Mouse (Mus musculus): ENCODE measurements around the gene Kcnmb3. TPM values are rescaled to one million over a fixed set of nuclear protein-coding genes. Genes with fewer than 3 reads are reported as not detected.
A peak's percentile ranks its signal among the peaks of the same experiment; 100 is the strongest.

Kcnmb3 gene
- polyA plus RNA-seq (2014; fragmentation: Nextera tagmentation; extraction: Ambion mirVana): 0.28 TPM in 1 of 2 replicates, not detected in the other

- WGBS: 78% methylated on average over 11 of the region's 11 CpGs
These were observed at the start of gene Kcnmb3 for GRCm38 (mm10) chr3:32492097-32493090. TSS of gene Kcnmb3 (minus strand) at chr3:32492231.

GRCm38 (mm10) chr3:32538091-32538490 is 46.1 kb upstream of the Kcnmb3 start:
- Histone ChIP-seq H3K36me3 (ENCODE audit: control insufficient read depth, insufficient read depth, low read length) (no peaks in the 10 kb centered on the region; the same call in 1 of the 2 replicates), H3K4me2 (ENCODE audit: low read depth, severe bottlenecking) (no peak overlapping the region), H3K27me3 (ENCODE audit: control insufficient read depth, insufficient read depth, low read length) (no peaks in the 10 kb centered on the region), H3K9me3 (ENCODE audit: control insufficient read depth, low read length) (no peaks in the 10 kb centered on the region), H3K9ac (ENCODE audit: low read length) (no peak overlapping the region), H3K4me3 (ENCODE audit: low read depth, low read length) (no peak overlapping the region), H3K27ac (replicated peaks; ENCODE audit: low read depth, low read length) (no peak overlapping the region), H3K4me1 (ENCODE audit: control insufficient read depth, insufficient read depth, low read length) (no peaks in the 10 kb centered on the region)
- DNase-seq (ENCODE audit: low spot score) (no peak), ATAC-seq (ENCODE audit: insufficient number of reproducible peaks, low FRiP score, low TSS enrichment, low read depth) (no peak)
- whole genome bisulfite sequencing: 89% methylated on average over 5 of the region's 5 CpGs

More at GRCm38 (mm10) chr3:32492097-32493090, at the start of gene Kcnmb3:
- Histone ChIP-seq H3K4me1 (ENCODE audit: control insufficient read depth, insufficient read depth, low read length) (0 out of 2 replicates have a peak, but pooled peaks cover 4% of the 10 kb centered on the region), H3K9ac (ENCODE audit: low read length) (no peak within 1 kb of the TSS), H3K9me3 (ENCODE audit: control insufficient read depth, low read length) (no peaks in the 10 kb centered on the region), H3K4me2 (ENCODE audit: low read depth, severe bottlenecking) (no peak within 1 kb of the TSS), H3K27ac (replicated peaks; ENCODE audit: low read depth, low read length) (no peak within 1 kb of the TSS), H3K27me3 (ENCODE audit: control insufficient read depth, insufficient read depth, low read length) (no peaks in the 10 kb centered on the region), H3K36me3 (ENCODE audit: control insufficient read depth, insufficient read depth, low read length) (no peaks in the 10 kb centered on the region), H3K4me3 (ENCODE audit: low read depth, low read length) (no peak within 1 kb of the TSS)
- DNase-seq (ENCODE audit: low spot score) (no peak), ATAC-seq (ENCODE audit: insufficient number of reproducible peaks, low FRiP score, low TSS enrichment, low read depth) (no peak)

GRCm38 (mm10) chr3:32537556-32537955 is 45.5 kb upstream of the Kcnmb3 start:
- Histone ChIP-seq H3K27ac (replicated peaks; ENCODE audit: low read depth, low read length) (no peak overlapping the region), H3K4me3 (ENCODE audit: low read depth, low read length) (no peak overlapping the region), H3K9me3 (ENCODE audit: control insufficient read depth, low read length) (no peaks in the 10 kb centered on the region), H3K4me2 (ENCODE audit: low read depth, severe bottlenecking) (no peak overlapping the region), H3K36me3 (ENCODE audit: control insufficient read depth, insufficient read depth, low read length) (no peaks in the 10 kb centered on the region; the same call in 1 of the 2 replicates), H3K27me3 (ENCODE audit: control insufficient read depth, insufficient read depth, low read length) (no peaks in the 10 kb centered on the region), H3K4me1 (ENCODE audit: control insufficient read depth, insufficient read depth, low read length) (no peaks in the 10 kb centered on the region), H3K9ac (ENCODE audit: low read length) (no peak overlapping the region)
- DNase-seq (ENCODE audit: low spot score) (no peak), ATAC-seq (ENCODE audit: insufficient number of reproducible peaks, low FRiP score, low TSS enrichment, low read depth) (no peak)
- WGBS: 88% methylated on average over 1 of the region's 1 CpGs

GRCm38 (mm10) chr3:32535692-32536091 is 43.7 kb upstream of the Kcnmb3 start:
- DNase-seq (ENCODE audit: low spot score) (no peak), ATAC-seq (ENCODE audit: insufficient number of reproducible peaks, low FRiP score, low TSS enrichment, low read depth) (no peak)
- no peaks in the 10 kb centered on the region for H3K9me3 ChIP-seq (ENCODE audit: control insufficient read depth, low read length)
- H3K36me3 ChIP-seq (ENCODE audit: control insufficient read depth, insufficient read depth, low read length): no peaks in the 10 kb centered on the region; the same call in 1 of the 2 replicates
- H3K27me3 ChIP-seq (ENCODE audit: control insufficient read depth, insufficient read depth, low read length): no peaks in the 10 kb centered on the region
- no peak overlapping the region for H3K4me2 ChIP-seq (ENCODE audit: low read depth, severe bottlenecking)
- H3K4me3 ChIP-seq (ENCODE audit: low read depth, low read length): no peak overlapping the region
- 71% methylated on average over 1 of the region's 1 CpGs for WGBS
- H3K4me1 ChIP-seq (ENCODE audit: control insufficient read depth, insufficient read depth, low read length): no peaks in the 10 kb centered on the region
- H3K27ac ChIP-seq (replicated peaks; ENCODE audit: low read depth, low read length): no peak overlapping the region
- H3K9ac ChIP-seq (ENCODE audit: low read length): no peak overlapping the region

- no peaks in the 10 kb centered on the region for H3K4me1 ChIP-seq (ENCODE audit: control insufficient read depth, insufficient read depth, low read length)
- no peaks in the 10 kb centered on the region for H3K27me3 ChIP-seq (ENCODE audit: control insufficient read depth, insufficient read depth, low read length)
- no peaks in the 10 kb centered on the region for H3K9me3 ChIP-seq (ENCODE audit: control insufficient read depth, low read length)
- WGBS: 14% methylated on average over 5 of the region's 5 CpGs
- ATAC-seq (ENCODE audit: insufficient number of reproducible peaks, low FRiP score, low TSS enrichment, low read depth): no peak
- H3K4me2 ChIP-seq (ENCODE audit: low read depth, severe bottlenecking): peak overlapping the region; percentile 60
- H3K9ac ChIP-seq (ENCODE audit: low read length): no peak overlapping the region; the same call in 1 of the 2 replicates
- no peak for DNase-seq (ENCODE audit: low spot score)
- H3K4me3 ChIP-seq (ENCODE audit: low read depth, low read length): peak overlapping the region; percentile 83
- H3K27ac ChIP-seq (replicated peaks; ENCODE audit: low read depth, low read length): no peak overlapping the region
- 0 out of 2 replicates have a peak, but pooled peaks cover 2% of the 10 kb centered on the region for H3K36me3 ChIP-seq (ENCODE audit: control insufficient read depth, insufficient read depth, low read length)
These were observed 38.0 kb upstream of the Kcnmb3 start for GRCm38 (mm10) chr3:32530041-32530440.

GRCm38 (mm10) chr3:32529303-32529898 is 37.4 kb upstream of the Kcnmb3 start, which contains the start of gene Mfn1:
TSS of gene Mfn1 (plus strand) at chr3:32529465.
- Histone ChIP-seq H3K36me3 (ENCODE audit: control insufficient read depth, insufficient read depth, low read length) (0 out of 2 replicates have a peak, but pooled peaks cover 2% of the 10 kb centered on the region), H3K9ac (ENCODE audit: low read length) (peak within 1 kb of the TSS; percentile 82), H3K4me1 (ENCODE audit: control insufficient read depth, insufficient read depth, low read length) (no peaks in the 10 kb centered on the region), H3K27me3 (ENCODE audit: control insufficient read depth, insufficient read depth, low read length) (no peaks in the 10 kb centered on the region), H3K4me2 (ENCODE audit: low read depth, severe bottlenecking) (peak within 1 kb of the TSS; percentile 60), H3K27ac (replicated peaks; ENCODE audit: low read depth, low read length) (no peak within 1 kb of the TSS), H3K9me3 (ENCODE audit: control insufficient read depth, low read length) (no peaks in the 10 kb centered on the region), H3K4me3 (ENCODE audit: low read depth, low read length) (peak within 1 kb of the TSS; percentile 83)
- under 1% methylated on average over 45 of the region's 47 CpGs for WGBS
- DNase-seq (ENCODE audit: low spot score): peak; percentile 91
- ATAC-seq (ENCODE audit: insufficient number of reproducible peaks, low FRiP score, low TSS enrichment, low read depth): peak; percentile 99

GRCm38 (mm10) chr3:32527181-32527580 is 35.1 kb upstream of the Kcnmb3 start:
- no peak overlapping the region for H3K27ac ChIP-seq (replicated peaks; ENCODE audit: low read depth, low read length)
- H3K9me3 ChIP-seq (ENCODE audit: control insufficient read depth, low read length): no peaks in the 10 kb centered on the region
- no peak overlapping the region for H3K4me3 ChIP-seq (ENCODE audit: low read depth, low read length)
- no peak overlapping the region for H3K9ac ChIP-seq (ENCODE audit: low read length)
- H3K4me1 ChIP-seq (ENCODE audit: control insufficient read depth, insufficient read depth, low read length): no peaks in the 10 kb centered on the region
- DNase-seq (ENCODE audit: low spot score): no peak
- H3K27me3 ChIP-seq (ENCODE audit: control insufficient read depth, insufficient read depth, low read length): no peaks in the 10 kb centered on the region
- WGBS: 93% methylated on average over 4 of the region's 4 CpGs
- H3K36me3 ChIP-seq (ENCODE audit: control insufficient read depth, insufficient read depth, low read length): peaks cover 7% of the 10 kb centered on the region
- H3K4me2 ChIP-seq (ENCODE audit: low read depth, severe bottlenecking): no peak overlapping the region
- no peak for ATAC-seq (ENCODE audit: insufficient number of reproducible peaks, low FRiP score, low TSS enrichment, low read depth)

- Histone ChIP-seq H3K27ac (replicated peaks; ENCODE audit: low read depth, low read length) (no peak overlapping the region), H3K27me3 (ENCODE audit: control insufficient read depth, insufficient read depth, low read length) (no peaks in the 10 kb centered on the region), H3K4me1 (ENCODE audit: control insufficient read depth, insufficient read depth, low read length) (no peaks in the 10 kb centered on the region), H3K4me3 (ENCODE audit: low read depth, low read length) (no peak overlapping the region), H3K36me3 (ENCODE audit: control insufficient read depth, insufficient read depth, low read length) (peaks cover 2% of the 10 kb centered on the region; the same call in 1 of the 2 replicates), H3K9me3 (ENCODE audit: control insufficient read depth, low read length) (no peaks in the 10 kb centered on the region), H3K9ac (ENCODE audit: low read length) (no peak overlapping the region), H3K4me2 (ENCODE audit: low read depth, severe bottlenecking) (no peak overlapping the region)
- DNase-seq (ENCODE audit: low spot score) (no peak), ATAC-seq (ENCODE audit: insufficient number of reproducible peaks, low FRiP score, low TSS enrichment, low read depth) (no peak)
These were observed 21.5 kb upstream of the Kcnmb3 start for GRCm38 (mm10) chr3:32513528-32513927.

Measured in limb, embryonic 11.5 days (tissue).